Mouse (Mus musculus): ENCODE data around the gene Olfr1262.

Olfr1262 gene

GRCm38 (mm10) chr2:89999845-90000244, at the start of gene Olfr1262:
Gene Olfr1262, plus strand, starts transcription at chr2:90000145.
- DNase-seq: no peak

- no peak for DNase-seq
Observed at GRCm38 (mm10) chr2:89974184-89974583, 25.8 kb upstream of the Olfr1262 start, which contains the start of gene Olfr1260. Gene Olfr1260, plus strand, starts transcription at chr2:89974340.

- no peak for DNase-seq
Observed at GRCm38 (mm10) chr2:89977709-89978108, 22.2 kb upstream of the Olfr1262 start.

- no peak for DNase-seq
Observed at GRCm38 (mm10) chr2:89990921-89991320, 9.0 kb upstream of the Olfr1262 start, which contains the start of gene Olfr1261. Gene Olfr1261, plus strand, starts transcription at chr2:89991221.

- DNase-seq: no peak
Observed at GRCm38 (mm10) chr2:90011831-90012230, 11.9 kb downstream of the Olfr1262 start, which contains the start of gene Olfr1263. Gene Olfr1263, plus strand, starts transcription at chr2:90012131.

- no peak for DNase-seq
Observed at GRCm38 (mm10) chr2:90025477-90025876, 25.5 kb downstream of the Olfr1262 start, which contains the start of gene Olfr1264. Gene Olfr1264, minus strand, starts transcription at chr2:90025577.

- DNase-seq: no peak
Observed at GRCm38 (mm10) chr2:90035037-90035436, 35.1 kb downstream of the Olfr1262 start, which contains the start of gene Olfr1265. Gene Olfr1265, plus strand, starts transcription at chr2:90035337.
